Mouse (Mus musculus): Measurements from ENCODE around the gene Rps7.

Rps7 gene

DNA sequence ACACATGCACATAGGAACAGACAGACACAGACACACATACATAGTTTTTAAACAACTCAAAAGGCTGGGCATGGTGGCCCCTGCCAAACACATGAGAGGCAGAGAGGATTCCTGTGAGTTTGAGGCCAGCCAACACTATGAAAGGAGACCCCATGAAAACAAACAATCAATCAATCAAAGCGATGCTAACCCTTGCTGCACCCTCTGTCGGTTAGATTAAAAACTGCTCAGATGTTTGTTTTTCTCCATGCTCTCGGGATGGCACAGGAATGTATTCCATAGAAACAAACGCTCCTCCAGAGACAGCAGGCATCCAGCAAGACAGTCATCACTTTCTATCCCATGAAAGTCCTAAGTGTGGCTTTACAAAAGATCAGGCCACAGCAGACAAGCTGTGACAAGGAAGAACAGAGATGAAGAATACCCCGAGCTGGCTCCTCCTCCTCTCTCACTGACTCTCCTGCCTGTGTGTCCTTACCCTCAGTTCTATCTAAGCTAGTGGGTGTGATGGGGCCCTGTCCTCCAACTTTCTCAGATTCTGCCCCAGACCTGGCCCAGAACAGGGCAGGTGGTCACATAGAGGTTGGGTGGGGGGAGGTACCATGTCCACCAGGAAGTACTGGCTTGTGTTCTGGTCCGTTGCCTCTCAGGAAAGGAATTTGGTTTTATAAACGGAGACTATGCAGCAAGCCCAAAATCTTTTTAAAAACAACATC lies 14.1 kb downstream of the Rps7 start:
- no peak for DNase-seq (ENCODE audit: low read depth in 1 of 2, low spot score in 2 of 2)

DNA sequence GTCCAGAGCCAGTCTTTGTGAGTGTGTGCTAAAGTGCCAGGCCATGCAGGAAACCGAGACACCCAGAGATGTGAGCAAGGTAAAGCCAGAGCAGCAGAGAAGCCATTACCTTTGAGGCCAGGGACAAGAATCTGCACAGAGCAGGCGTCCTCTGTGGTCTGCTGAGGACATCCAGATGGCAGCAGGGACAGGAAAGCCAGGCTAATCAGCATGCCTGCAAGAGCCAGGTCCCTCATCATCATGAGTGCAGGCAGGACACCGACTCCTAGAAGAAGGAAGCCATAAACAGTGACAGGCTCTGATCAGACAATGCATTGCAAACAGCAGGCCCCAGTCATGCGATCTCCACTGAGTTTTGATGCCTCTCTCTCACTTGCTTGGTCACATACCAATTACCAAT lies 18.5 kb downstream of the Rps7 start:
- no peak for DNase-seq (ENCODE audit: low read depth in 1 of 2, low spot score in 2 of 2)

DNA sequence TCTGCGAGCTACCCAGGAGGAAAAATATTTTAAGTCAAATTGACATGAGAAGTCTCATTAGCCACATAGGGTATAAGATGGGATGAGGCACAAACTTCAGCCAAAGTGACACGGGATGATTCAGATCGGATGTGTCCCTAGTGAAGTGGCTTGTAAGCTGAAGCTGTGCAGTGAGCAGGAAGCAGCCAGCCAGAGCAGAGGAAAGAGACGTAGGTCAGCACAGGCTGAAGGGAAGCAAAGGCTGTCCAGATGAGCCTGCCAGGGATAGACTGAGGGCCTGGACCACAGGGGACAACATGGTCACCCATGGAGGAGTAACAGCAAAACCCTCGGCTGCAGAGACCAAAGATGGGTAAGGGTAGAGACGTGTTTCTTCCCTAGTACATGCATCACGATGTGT lies 21.4 kb downstream of the Rps7 start:
- DNase-seq (ENCODE audit: low read depth in 1 of 2, low spot score in 2 of 2): no peak

DNA sequence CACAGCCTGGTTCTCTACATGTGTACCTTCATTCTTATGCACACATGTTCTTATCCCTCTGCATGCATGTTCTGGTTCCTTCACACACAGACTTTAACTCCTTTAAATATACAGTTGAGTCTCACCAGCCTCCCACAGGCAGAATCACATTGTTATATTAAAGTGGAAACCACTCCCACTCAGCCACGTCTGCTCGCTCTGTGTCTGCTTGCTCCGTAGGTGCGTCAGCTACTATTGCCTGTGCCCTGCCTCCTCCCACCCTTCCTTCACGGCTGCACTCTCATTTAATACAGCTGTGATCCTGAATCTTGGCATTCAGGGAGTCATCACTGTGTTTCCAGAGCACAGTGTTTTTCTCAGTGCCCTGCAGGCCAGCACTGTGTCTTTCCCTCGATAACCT lies 23.4 kb downstream of the Rps7 start:
- no peak for DNase-seq (ENCODE audit: low read depth in 1 of 2, low spot score in 2 of 2)

DNA sequence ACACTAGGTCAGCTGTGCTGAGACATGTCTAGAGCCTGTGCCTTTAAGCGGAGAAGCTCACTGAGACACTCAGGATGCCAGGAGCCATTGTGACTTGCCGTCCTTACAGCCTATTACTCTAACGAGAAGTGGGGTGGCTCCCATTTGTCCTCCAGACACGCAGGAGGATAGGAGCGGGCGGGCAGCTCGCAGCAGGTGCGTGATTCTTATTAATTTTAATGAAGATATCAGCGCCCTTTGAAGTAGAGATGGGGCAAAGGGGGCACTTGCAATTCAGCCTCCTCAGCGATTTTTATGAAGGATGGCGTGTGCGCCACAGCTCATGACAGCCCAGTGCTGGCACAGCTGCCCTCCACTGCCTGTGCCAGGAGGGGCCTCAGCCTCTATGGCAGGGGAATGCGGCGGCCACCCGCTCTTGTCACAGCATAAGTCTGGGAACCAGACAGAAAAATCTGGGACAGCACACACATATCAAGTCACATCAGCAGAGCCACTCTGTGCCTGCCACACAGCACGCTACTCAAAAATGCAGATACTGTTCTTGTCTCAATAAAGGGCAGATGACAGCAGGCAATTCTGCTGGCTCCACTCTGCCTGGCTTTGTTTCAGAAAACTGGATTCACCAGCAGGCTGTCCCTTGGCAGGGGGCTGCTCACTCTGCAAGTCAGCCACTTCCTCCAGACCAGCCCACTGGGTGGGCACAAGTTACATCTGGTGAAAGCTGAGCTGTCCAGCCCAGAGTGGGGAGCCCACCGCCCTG lies 28.0 kb downstream of the Rps7 start:
- no peak for DNase-seq (ENCODE audit: low read depth in 1 of 2, low spot score in 2 of 2)

DNA sequence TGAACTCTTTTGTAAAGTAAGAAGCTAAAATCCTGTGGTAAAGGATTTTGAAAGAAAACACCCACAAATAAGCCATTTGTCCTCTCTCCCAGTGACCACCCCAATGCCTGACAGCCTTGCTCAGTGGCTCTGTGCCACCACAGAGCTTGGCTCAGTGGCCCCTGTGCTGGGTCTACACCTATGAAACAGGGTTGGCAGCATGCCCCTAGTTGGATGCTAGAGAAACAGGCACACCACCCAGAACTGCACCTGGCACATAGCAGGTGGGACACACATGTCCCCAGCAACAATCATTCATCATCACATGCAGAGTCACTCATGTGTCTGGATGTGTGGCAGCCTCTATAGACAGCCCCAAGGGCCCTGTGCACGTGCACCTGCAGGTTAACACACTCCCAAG lies 32.3 kb downstream of the Rps7 start:
- DNase-seq (ENCODE audit: low read depth in 1 of 2, low spot score in 2 of 2): no peak

DNA sequence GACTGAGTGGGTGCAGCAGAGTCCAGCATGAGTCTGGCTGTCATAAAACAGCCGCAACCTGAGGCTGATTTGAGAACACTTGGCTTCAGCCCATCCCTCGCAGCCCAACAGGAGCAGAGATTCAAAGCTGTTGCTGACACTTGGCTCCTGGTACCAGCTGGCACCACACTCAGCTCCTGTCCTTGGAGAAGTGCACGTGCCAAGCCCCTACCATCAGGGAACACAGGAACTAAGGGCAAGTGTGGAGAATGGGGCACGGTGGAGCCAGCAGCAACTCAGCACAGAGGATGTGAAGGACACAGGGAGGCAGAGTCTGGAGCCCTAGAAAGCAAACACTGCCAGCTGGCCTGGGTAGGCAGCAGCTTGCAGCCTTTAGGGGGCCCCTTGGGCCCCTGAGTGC lies 33.5 kb downstream of the Rps7 start:
- DNase-seq (ENCODE audit: low read depth in 1 of 2, low spot score in 2 of 2): no peak

DNA sequence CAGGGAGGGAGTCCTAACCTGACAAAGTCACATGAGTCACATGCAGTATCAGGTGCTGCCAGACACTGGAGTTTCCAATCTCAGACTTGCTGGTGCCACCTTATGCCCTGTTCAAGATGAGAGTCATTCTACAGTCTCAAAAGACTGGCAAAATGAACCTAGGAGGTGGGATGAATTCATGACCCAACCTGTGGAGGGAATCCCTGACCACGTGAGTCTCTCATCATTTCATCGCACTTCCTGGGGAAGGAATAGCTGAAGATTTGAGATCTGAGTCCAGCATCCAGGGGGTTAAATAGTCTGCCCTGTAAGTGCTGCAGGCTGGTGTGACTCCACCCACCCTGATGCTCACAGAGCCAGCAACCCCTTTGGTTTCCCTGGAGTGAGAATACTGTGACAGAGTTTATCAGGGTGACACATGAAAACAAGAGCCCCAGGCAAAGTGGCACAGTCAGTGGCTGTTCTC lies 37.2 kb downstream of the Rps7 start:
- no peak for DNase-seq (ENCODE audit: low read depth in 1 of 2, low spot score in 2 of 2)

DNA sequence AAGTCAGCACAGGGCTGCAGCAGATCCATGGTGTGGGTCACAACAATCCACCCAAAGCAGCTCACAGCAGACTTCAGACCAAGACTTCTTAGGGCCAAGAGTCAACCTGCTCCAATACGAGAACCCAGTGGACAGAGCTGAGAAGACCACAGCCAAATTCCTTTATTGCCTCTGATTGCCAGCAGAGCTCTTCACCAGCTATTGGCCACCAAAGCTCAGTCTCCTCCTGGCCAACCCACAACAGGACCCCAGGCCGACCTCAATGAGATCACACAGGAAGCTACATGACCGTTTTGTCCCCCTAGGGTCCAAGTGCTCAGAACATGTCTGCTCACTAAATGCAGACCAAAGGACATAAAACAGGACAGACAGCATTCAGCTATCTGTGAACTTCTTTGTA lies 37.6 kb downstream of the Rps7 start:
- DNase-seq (ENCODE audit: low read depth in 1 of 2, low spot score in 2 of 2): no peak

DNA sequence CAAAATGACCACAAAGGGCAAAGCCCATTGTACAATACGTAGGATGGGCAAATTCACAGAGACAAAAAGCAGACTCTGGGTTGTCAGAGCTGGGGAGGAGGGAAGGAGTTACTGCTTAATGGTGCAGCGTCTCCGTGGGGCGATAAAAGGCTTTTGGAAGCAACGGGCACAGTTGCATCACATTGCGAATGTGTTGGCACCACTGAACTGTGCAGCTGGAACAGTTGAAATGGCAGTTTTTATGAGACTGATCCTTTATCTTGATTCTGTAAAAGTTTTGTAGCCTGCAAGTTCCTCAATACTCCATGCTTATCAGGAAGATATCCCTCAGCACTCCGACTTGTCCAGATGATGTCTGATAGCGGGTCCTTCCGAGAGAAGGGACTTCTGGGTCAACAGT lies 38.1 kb downstream of the Rps7 start:
- no peak for DNase-seq (ENCODE audit: low read depth in 1 of 2, low spot score in 2 of 2)

DNA sequence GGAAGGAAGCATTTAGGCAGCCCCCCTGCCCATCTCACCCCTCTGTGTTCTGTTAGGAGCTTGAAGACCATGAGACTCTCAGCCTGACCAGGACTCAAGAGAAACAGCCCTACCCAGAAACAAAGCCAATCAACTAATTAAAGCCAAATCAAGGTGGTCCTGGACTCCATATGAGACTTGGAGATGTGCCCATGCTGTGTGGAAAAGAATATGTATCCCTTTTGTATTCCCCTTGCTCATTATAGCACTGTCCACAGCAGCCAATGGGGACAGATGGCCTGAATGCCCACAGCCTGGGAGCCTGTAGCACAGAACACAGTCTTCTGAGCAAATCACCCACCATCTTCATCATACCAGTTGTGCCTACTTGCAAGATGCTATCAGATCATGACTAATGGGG lies 38.9 kb downstream of the Rps7 start:
- no peak for DNase-seq (ENCODE audit: low read depth in 1 of 2, low spot score in 2 of 2)

DNA sequence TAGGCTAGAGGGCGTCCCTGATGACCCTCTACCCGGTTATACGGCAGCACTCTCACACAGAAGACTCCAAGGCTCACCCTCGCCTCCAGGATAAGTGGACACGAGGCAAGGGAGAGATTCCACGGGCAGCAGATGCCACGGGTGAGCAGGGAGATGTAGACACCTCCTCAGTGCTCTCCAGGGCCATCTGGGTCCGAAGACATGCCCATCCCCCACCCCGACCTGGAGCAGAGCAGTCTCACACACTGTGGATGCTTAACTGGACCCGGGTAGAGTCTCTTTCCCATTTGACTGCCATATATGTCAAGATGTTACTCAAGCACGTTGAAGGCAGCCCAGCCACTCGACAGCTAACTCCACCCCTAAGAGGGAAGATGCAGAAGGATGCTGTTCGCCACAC lies 45.3 kb downstream of the Rps7 start:
- DNase-seq (ENCODE audit: low read depth in 1 of 2, low spot score in 2 of 2): no peak

DNA sequence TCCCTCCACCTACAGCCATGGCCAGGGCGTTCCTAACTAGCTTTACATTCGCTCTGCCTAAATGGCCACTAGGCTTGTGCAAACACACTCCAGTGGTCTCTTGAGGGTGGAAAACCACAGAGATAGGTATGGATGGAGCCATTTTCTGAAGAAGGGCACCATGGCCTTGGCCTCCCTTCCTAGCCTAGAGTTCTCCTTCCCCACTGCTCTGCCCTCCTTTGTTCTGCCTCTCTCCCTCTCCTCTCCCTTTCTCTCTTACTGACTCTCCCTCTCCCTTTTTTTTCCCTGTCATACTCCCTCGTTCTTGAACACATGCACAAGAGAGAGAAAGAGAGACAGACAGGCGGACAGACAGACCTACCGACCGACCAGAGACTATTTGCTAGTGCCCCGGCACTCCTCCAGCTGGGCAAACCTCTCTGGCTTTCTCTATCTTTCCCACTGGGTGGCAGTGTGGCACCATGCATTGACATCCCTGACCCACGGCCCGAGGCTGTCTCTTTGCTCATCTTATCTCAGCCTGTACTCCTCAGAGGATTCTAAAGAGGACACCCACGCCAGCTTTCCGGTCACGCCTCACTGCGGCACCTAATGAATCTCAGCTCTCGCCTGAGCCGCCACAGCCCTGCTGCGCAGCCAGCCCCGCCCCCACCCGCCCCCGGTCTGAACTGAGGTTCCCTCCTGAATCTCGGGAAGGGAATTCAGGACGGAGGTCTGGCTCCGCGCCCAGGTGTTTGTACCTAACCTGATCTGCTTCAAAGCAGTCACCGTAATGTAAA lies 46.5 kb downstream of the Rps7 start:
- DNase-seq (ENCODE audit: low read depth in 1 of 2, low spot score in 2 of 2): peak; percentile 4 to 8

DNA sequence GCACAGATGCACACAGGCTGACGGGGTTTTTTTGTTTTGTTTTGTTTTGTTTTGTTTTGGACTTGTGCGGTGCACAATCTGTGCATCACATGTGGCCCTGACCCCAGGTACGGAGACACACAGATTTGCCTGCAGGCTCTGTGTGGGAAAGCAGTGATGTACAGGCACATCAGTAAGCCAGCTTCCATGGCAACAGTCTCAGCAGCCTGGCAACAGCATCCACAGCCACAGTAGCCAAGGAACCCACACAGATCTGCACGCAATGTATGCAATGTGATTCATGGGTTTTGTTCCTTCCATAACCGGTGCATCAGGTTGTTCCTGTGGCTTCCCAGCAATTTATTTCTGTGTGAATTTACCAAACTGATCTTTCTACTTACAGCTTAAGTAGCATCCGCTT lies 47.8 kb downstream of the Rps7 start:
- no peak for DNase-seq (ENCODE audit: low read depth in 1 of 2, low spot score in 2 of 2)

DNA sequence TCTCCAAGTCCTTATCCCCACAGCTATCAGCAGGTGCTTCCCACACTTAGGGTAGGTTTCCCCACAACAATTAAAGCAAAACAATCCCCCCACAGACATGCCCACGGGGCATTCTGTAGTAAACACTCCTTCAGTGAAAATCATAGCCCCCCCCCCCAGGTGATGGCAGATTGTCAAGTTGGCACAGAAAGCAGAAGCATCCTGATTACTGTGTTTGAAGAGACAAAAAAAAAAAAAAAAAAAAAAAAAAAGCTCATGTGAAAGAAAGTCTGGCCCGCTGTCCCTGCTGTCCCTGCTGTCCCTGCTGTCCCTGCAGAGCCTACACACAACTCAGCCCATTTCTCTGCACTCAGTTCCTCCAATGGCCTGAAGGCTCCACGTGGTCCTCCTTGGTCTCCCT lies 51.7 kb downstream of the Rps7 start:
- no peak for DNase-seq (ENCODE audit: low read depth in 1 of 2, low spot score in 2 of 2)

DNA sequence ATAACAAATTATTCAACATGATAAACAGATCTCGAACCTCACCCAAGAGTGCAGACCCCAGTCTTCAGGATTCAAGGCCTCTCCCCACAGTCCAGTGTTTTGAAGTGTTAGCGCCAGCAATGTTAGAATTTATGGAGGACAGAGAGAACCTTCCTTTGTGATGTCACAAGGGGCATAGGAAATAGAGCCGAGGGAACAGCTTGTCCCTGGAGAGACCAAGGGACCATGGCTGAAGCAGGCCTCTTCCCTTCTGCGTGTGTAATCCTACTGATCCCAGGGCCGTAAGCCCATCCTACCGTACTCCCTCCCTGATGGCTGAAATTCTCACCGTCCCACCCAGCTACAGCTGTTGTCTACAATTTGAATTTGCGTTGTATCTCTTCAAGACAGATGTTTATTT lies 53.3 kb downstream of the Rps7 start, which contains the start of gene Allc:
Gene Allc, minus strand, starts transcription at position 101 of the 400 bp plus-strand sequence.
- DNase-seq (ENCODE audit: low read depth in 1 of 2, low spot score in 2 of 2): no peak

Measured in monocyte, adult 2 months (primary cell).